Mouse (Mus musculus) urinary bladder, postnatal 25 days (tissue): ENCODE results near the gene Cyb561.

Experiments used
- DNase-seq: peaks from one replicate; pipeline ENCODE4 v3.0.0; 2022; ENCODE audit warnings: low spot score

Cyb561 gene

DNA sequence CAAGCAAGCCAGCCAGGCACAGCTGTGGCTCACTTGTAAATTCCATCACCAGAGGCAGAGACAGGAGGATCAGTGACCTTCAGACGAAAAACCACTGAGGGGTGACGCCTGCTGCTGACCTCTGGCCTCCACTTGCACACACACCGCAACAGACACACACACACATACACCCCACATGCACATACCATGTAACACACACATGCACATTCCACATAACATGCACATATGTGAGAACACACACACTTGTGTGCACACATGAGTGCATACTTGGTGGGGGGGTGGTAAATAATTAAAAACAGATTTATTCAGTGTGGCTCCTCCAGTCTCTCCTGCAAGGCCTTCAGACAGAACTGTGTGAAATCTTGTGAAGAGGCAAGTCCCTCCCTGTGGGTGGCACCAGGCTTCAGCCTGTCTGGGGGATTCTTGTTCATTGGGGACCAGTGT, 1.5 kb downstream of the Cyb561 start:
- no peak for DNase-seq

GRCm38 (mm10) chr11:105950519-105950918, 2.6 kb downstream of the Cyb561 start:
- no peak for DNase-seq

DNA sequence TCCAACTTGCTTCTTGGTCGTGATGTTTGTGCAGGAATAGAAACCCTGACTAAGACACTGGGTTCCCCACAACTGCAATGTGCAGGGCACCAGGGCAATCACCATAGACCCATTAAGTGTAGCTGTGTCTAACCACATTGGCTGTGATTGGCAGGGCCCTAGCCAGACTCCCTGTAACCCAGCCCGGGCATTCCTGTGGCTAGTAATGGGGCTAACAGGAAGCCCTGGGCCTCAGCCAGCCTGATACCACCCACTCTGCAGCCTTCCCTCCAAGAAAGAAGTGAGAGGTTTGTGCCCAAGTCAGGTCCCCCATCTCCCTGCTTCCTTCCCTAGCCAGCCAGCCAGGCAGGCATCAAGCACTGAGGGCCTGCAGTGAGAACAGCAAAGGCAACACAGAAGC, 4.9 kb downstream of the Cyb561 start:
- no peak for DNase-seq

GRCm38 (mm10) chr11:105946694-105947154, 6.4 kb downstream of the Cyb561 start:
- no peak for DNase-seq

DNA sequence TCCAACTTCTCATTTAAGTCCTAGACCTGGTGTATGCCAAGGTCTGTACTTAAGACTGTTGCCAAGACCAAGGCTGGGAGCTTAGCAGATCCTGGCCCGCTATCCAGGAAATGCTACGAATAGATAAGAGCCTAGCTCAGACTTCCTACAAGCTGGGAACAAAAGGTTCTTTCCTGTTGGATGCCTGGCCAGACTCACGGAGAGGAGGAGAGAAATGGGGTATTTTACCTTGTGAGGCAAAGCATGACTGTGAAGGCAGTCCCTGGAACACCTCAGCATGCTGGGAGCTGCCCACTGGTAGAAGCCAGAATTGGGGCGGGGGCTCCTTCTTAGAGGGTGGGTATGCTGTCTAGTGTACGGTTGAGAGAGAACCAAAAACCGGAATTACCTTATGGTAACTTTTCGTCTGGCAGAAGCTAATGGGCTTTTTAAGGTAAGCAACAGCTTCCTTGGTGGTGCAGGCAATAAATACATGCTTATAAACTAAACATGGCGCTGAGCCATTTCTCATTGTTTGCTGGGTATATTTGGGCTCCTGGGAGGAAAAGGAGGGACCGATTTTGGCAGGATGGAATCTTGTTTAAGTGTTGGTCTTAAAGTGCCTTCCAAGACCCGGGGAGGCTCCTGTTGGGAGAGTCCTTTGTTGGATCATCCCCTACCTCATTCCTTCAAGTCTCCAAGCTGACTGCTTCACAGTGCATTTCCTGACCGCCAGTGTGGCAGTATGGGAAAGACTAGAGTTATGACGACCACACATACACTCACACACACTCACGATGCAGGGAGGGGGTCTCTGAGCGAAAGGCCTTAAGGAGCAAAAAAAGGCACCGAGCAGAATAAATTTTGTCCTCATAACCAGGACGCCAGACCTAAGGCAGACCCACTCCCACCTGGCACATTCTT, 8.1 kb downstream of the Cyb561 start:
- no peak for DNase-seq

DNA sequence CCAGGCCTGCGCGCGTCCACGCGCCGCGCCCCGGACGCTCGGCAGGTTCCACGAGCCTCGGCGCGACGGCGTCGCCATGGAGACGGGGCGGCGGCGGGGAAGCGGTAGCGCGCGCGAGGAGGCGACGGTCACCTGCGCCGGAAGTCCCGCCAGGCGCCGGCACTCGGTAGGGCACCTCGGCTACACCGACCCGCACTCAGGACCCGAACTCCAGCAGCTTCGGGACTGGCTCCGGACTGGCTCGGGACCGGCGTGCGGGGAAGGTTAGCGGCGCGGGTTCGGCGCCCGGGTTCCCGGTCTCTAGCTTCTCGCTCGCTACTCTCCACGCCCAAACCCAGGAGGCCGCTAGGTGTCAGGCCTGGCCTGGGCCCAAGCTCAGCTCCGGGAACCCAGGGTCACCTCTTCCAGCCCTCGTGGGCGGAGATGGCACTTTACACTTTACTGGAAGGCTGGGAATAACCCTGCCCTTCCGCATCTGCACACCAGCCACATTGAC, 9.0 kb downstream of the Cyb561 start:
- peak; percentile 67 for DNase-seq

DNA sequence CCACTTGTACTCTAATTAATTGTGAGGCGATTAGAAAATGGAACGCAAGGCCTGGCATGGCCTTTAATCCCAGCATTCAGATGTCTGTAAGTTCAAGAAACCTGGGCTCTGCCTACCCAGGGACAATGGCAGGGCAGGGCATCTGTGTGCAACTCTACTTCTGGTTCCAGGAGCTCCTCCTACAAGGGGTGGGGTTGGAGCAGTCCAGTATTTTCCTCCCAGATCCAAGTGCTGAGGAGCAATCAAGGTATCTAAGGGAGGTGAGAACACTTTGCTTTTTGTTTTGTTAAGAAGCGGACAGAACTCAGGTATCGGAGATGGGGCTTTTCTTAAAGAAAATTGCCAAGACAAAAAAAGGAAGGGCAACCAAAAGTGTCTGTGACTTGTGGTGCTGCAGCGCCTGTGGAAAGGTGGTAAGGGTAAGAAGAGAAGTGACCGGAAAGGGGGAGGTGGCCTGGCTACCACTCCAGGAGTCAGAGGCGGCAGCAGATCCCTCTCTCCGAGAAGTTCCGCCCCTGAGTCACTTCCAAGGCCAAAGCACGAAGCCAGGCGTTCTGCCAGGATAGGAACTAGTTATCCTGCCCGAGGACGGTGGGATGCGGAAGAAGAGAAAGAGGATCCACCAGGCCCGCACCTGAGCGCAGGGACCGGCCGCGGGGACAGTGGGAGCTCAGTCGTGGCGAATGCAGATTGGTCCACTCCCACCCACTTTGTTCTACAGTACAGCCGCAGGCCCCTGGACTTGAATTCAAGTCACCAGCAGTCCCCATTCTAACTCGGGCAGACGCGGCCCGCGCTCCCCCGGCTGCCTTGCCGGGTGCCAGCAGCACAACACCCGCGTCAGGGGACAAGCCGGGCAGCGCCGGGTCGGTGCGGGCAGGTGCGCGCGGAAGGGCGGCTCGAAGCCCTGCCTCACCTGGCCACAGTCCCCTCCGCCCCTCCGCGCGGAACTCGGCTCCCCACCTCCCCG, 9.7 kb downstream of the Cyb561 start:
- DNase-seq: no peak

- no peak for DNase-seq
Measured at GRCm38 (mm10) chr11:105941973-105942372, 11.2 kb downstream of the Cyb561 start.

DNA sequence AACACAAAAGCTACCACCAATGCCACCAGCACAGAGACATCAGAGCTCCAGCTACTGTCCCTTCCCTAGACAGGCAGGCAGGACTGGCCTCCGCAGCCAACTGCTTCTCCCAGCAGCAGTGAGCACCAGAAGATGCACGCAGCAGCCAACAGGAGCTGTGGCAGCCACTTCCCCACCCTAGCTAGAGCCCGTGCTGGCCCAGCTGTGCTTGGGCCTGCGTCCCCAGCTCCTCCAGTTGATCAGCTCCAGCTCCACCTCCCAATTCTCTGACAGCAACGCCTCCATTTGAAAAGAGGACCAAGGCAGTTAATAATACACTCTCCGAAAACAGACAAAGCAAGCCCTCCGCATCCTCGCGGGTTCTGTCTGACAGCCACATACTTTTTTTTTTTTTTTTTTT, 14.4 kb downstream of the Cyb561 start:
- no peak for DNase-seq

DNA sequence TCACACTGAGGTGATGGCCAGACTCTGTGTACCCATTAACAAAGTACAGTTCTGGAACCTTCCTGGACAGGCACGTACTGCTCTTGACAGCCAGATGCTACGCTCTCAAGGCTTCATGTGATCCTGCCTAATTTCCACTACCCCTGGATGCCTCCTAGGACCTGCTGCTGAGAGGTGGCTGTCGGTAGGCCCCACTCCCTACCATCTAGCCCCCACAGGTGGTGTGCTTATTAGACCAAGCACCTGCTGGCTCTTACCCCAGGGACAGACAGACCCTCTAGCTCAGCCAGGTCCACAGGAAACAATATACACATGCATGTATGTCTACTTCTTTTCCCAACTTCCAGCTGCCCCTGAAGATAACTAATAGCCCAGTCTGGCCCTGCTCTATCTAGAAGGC, 16.2 kb downstream of the Cyb561 start:
- no peak for DNase-seq

GRCm38 (mm10) chr11:105936200-105936599, 16.9 kb downstream of the Cyb561 start:
- no peak for DNase-seq

DNA sequence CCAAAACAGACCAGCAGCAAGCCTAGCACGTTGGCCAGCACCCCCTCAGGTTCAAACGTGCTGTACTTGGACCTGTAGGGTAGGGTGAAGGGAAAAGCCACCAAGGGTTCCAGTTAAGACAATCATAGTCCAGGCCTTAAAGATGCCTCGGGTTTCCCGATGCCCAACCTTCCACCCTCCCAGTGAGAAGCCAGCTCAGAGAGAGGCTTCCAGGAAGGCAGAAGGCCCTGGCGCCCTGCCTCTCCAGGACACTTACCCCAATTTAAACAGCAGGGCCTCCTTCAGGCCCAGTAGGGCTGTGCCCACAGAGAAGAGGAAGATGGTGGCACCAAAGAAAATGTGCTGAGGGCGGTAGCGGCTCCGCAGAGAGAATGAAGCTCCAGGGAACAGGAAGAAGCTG, 17.6 kb downstream of the Cyb561 start:
- DNase-seq: no peak

GRCm38 (mm10) chr11:105934816-105935215, 18.3 kb downstream of the Cyb561 start:
- DNase-seq: no peak

DNA sequence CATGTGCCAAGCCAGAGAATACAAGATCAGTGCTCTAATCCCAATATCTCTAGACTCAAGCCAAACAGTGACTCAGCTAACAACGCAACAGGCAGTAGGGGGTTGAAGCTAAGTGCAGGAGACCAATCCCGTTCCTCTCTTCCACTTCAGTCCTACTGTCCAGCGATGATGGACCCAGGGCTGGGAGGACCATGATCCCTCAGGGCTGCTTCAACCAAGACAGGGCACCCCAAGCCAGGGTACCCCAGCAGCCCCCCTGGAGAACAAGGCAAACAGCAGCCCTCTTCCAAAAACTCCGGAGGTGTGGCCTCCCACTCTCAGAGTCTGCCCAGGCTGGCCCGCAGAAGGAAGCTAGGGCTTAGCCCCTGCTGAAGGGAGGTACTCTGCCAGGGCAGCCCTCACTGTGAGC, 18.8 kb downstream of the Cyb561 start:
- no peak for DNase-seq

DNA sequence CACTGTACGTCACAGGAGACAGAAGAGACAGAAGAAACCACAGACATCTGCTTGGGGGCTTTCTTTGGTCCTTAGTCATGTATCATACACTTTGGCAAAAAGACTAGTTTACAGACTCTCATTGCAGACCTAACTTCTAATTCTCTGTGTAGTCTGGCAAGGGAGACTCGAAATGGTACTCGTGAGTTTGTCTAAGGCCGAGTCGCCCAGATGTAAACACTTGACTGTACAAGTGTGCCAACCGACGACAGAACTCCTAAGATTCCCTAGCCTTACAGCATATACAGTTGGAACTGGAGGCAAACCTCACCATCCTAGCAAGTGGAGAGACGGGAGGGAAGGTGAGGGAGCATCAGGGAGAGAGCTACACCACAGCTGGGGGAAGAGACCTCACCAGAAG, 19.4 kb downstream of the Cyb561 start:
- no peak for DNase-seq

DNA sequence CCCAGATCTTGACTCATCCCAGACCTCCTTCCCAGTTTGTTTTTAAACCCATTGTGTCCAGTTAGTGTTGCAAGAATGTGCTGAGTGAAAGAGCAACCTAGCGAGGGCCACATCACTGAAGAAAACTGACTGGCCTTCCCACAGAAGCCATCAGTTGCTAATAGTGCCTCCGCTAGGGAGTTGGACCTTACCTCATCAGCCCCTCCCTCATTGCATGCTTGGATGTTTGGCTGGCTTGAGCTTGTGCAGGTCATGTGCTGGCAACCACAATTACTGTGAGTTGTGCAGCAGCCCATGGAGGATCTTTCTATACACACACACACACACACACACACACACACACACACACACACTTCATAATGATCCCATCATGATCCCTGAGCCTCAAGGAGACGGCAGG, 21.8 kb downstream of the Cyb561 start:
- DNase-seq: no peak

DNA sequence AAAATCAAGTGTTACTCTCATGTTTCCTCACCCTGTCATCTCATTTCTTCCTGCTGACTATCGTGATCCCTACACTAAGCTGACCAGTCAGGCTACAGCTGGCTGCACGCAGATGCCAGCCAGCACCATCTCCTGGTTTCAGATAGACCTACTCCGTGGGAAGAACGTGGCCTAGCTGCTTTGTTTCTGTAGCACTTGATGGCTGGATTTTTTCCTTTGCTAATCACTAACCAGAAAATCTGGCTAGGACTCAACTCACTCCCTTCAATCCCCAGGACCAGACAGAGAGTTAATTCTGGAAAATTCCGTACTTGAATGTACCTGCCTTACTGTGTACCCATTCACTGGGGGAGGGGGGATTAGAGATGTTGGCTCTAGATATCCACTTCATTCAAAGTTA, 25.0 kb downstream of the Cyb561 start:
- DNase-seq: no peak

- DNase-seq: peak; percentile 56
Measured at GRCm38 (mm10) chr11:105927065-105928030, 25.8 kb downstream of the Cyb561 start.

DNA sequence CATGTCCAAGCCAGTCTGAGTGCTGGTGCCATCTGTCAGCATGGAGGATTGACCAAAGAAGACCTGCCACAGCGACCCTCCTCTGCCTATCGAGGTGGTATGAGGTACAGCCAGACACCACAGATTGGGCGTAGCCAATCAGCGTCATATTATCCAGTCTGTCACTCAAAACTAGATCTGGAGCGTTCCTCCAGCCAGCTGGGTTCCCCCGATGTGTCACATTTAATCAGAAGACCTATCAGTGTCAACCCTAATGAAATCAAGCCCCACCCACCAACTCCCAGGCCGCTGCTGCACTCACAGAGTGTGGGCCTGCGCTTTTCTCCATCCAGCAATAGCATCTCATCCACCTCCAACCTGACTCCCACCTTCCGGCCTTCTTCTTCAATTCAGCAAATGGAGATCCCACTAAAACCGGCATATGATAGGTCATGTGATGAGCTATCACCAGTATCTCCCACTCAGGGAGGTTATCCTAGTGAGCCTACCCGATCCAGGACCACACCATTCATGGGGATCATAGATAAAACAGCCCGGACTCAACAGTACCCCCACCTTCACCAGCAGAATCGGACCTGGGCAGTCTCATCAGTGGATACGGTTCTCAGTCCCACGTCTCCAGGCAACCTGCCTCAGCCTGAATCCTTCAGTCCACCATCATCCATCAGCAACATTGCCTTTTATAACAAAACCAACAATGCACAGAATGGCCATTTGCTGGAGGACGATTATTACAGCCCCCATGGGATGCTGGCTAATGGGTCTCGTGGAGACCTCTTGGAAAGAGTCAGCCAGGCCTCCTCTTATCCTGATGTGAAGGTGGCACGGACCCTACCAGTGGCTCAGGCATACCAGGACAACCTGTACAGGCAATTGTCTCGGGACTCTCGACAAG, 30.1 kb downstream of the Cyb561 start:
- DNase-seq: no peak

DNA sequence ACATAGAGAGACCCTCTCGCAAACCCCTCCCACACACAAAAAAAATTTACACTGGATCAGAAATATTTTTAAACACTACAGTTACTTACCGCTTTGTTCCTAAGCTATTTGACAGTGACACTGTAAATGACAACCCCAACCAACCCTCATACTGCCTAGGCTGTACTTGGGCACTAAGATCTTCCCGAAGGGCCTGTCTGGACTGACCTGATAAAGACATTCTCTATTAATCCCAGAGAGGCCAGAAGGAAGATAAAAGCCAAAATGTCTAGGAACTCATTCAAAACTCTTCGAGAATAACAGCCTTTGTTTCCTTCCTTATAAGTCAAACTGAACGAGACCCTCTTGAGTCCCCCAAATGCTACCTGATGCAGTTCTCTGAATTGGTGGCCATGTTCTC, 31.9 kb downstream of the Cyb561 start:
- DNase-seq: no peak
